Mouse (Mus musculus) heart, embryonic 16.5 days (tissue): ENCODE measurements around the gene Ppp4r1. TPM values are rescaled to one million over a fixed set of nuclear protein-coding genes. Genes with fewer than 3 reads are reported as not detected.
A peak's percentile ranks its signal among the peaks of the same experiment; 100 is the strongest.

Experiments
- ATAC-seq: fragments of 200-750 bp; cut with Nextera tagmentation; replicated peaks from 2 replicates; pipeline ENCODE4 v1.8.0; 2017; ENCODE audit warnings: moderate number of reproducible peaks; ENCODE audit not compliant: insufficient read depth, low FRiP score; ENCODE audit errors: extremely low read depth
- H3K27ac ChIP-seq: fragments of 300-500 bp; sonication (generic); 2 replicates; pipeline ENCODE4 v1.5.1; 2014; ENCODE audit warnings: mild to moderate bottlenecking, low read length, control low read depth, moderate library complexity
- H3K27me3 ChIP-seq: fragments of 300-500 bp; sonication (generic); 2 replicates; pipeline ENCODE4 v1.6.1; 2014; ENCODE audit warnings: low read length, mixed read lengths; ENCODE audit not compliant: control insufficient read depth, insufficient read depth
- H3K36me3 ChIP-seq: fragments of 300-500 bp; sonication (generic); 2 replicates; pipeline ENCODE4 v1.6.1; 2014; ENCODE audit not compliant: control insufficient read depth, insufficient read depth
- H3K4me1 ChIP-seq: fragments of 300-500 bp; sonication (generic); 2 replicates; pipeline ENCODE4 v1.6.1; 2014; ENCODE audit warnings: low read length, mixed read lengths; ENCODE audit not compliant: control insufficient read depth, insufficient read depth
- H3K4me2 ChIP-seq: fragments of 300-500 bp; sonication (generic); 2 replicates; pipeline ENCODE4 v1.6.1; 2014; ENCODE audit warnings: low read depth, mild to moderate bottlenecking, control low read depth, low read length
- H3K4me3 ChIP-seq: fragments of 300-500 bp; sonication (generic); 2 replicates; pipeline ENCODE4 v1.5.1; 2014; ENCODE audit warnings: mild to moderate bottlenecking, control low read depth, low read length
- H3K9ac ChIP-seq: fragments of 300-500 bp; sonication (generic); 2 replicates; pipeline ENCODE4 v1.6.1; 2014; ENCODE audit warnings: low read length, control low read depth
- H3K9me3 ChIP-seq: fragments of 300-500 bp; sonication (generic); replicated peaks from 2 replicates; pipeline ENCODE4 v1.6.1; 2016; ENCODE audit warnings: low read length; ENCODE audit not compliant: control insufficient read depth
- WGBS: fragments of 180-500 bp; shearing (Covaris S2); extraction: QIAGEN DNeasy Blood & Tissue Kit; methylation state at CpG from one replicate; pipeline ENCODE4 v1.1.7; 2014; 5-methylcytosine and 5-hydroxymethylcytosine counted together
- polyA plus RNA-seq: library from polyadenylated mRNA; unstranded; fragments of >200 nt; fragmentation: Nextera tagmentation; extraction: Ambion mirVana; gene quantifications from 2 replicates; pipeline ENCODE4 v1.2.1, GENCODE M21; 2015

The Ppp4r1 gene
- polyA plus RNA-seq, 1 experiment from 2014 or later = 27.3 TPM

DNA sequence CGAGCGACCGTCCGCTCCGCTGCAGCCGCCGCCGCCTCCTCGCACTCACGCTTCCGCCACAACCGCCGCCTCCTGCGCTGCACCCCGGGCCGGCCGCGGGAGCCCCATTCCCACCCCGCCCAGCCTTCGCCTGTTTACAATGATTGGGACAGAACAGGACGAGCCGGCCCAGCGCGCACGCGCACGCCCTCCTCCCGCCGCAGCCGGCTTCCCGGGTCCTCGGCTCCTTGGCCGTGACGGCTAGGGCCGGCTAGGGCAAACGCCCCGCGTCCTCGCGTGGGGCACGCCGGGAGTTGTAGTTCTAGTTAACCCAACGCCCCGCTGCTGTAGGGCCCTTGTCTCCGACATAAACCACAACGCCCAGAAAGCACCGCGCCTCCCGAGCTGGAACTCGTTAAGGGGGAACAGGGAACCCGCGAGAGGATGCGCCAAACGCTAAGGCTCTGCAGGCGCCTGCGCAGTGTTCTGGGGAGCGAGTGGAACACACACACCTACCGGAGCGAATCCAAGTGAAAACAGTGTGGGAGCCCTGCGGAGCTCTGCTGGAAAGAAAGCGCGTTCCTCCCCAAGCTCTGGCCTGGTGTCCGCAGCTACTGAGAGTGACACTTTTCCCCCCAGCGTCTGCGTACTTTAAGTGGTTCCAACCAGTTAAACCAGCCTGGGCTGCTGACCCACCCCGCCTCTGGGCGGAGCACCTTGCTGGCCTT is 102.5 kb downstream of the Ppp4r1 start:
- Histone ChIP-seq H3K9me3 (no peaks in the 10 kb centered on the region), H3K36me3 (no peaks in the 10 kb centered on the region), H3K27ac (peak overlapping the region; percentile 94), H3K27me3 (no peaks in the 10 kb centered on the region), H3K9ac (peak overlapping the region; percentile 92), H3K4me2 (peak overlapping the region; percentile 80), H3K4me1 (peaks cover 21% of the 10 kb centered on the region), H3K4me3 (peak overlapping the region; percentile 96)
- under 1% methylated on average over 66 of the region's 67 CpGs for WGBS
- ATAC-seq = peak; percentile 98

DNA sequence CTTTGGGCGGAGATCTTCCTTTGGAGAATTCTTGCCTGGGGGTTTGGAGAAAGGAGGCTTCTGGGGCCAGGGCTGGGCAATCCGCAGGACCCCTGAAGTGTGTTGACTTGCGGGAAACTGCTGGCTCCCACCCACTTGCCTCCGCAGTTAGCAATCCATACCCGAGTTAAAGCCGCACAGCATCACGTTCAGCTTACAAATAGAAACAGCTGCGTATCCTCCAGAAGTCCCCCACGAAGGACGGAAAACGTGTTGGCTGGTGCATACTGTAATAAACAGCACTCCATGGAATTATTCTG is 103.0 kb downstream of the Ppp4r1 start:
- Histone ChIP-seq H3K36me3 (no peaks in the 10 kb centered on the region), H3K27ac (peak overlapping the region; percentile 94), H3K27me3 (no peaks in the 10 kb centered on the region), H3K9ac (peak overlapping the region; percentile 74), H3K4me3 (peak overlapping the region; percentile 96), H3K9me3 (no peaks in the 10 kb centered on the region), H3K4me1 (peaks cover 21% of the 10 kb centered on the region), H3K4me2 (peak overlapping the region; percentile 80)
- 0% methylated on average over 11 of the region's 11 CpGs for WGBS
- no peak for ATAC-seq

DNA sequence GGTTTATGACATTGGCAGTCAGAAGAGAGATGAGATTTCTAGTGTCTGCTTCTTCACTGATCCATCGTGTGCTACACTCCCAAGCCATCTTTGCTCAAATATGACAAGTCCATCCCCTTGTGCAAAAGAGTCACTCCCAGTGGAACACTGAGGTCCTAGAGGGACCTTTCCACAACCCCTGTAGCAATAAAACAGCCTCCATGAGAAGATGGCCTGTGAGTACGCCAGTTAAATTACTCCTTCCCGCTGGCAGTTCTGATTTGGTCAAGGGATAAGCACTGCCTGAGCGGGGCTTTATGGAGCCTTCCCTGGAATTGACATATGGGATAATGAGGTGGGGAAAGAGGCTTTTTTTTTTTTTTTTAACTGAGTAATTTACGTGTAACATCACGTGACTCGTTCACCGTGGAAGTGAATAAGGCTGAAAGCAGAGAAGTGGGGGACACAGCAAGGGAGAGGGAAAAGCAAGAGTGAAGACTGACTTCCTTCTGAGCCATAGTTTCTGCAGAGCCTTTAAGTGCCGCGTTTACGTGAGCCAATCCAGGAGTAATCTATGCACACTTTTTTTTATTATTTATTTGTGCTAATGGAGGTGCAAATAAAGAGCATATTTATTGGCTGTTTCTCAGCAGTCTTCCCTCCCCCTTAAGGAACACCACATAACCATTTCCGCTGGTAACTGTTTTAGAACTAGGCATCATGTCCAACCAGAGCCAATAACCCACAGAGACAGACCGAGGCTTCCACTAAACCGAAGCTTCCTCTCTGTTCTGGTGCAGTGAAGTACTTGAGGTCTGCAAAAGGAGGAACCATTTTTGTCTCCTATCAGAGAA is 103.5 kb downstream of the Ppp4r1 start, which contains the start of gene Ralbp1:
Gene Ralbp1 (minus strand): TSS at position 102 of the 833 bp plus-strand sequence.
- Histone ChIP-seq H3K27ac (peak within 1 kb of the TSS; percentile 94), H3K27me3 (no peaks in the 10 kb centered on the region), H3K9me3 (no peaks in the 10 kb centered on the region), H3K4me1 (peaks cover 21% of the 10 kb centered on the region), H3K4me3 (peak within 1 kb of the TSS; percentile 96), H3K9ac (peak within 1 kb of the TSS; percentile 92), H3K36me3 (no peaks in the 10 kb centered on the region), H3K4me2 (peak within 1 kb of the TSS; percentile 80)
- WGBS = 7% methylated on average over 14 of the region's 14 CpGs
- ATAC-seq = no peak

DNA sequence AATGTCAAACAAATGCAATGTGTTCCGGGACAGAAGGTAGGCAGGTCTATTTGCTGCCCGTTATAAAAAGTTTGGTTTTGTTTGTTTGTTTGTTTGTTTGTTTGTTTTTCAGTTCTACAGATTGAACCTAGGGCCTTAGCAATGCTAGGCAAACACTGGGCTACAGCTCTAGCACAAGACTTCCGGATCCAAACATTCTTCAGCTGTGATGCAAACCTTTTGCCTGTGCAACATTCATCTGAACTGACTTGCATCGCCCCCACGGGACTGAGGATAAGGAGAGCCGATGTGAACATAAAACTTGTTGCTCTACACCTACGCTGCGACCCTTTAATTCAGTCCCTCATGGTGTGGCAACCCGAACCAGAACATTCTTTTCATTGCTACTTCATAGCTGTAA is 104.2 kb downstream of the Ppp4r1 start:
- Histone ChIP-seq H3K9ac (peak overlapping the region; percentile 74), H3K9me3 (no peaks in the 10 kb centered on the region), H3K4me3 (peak overlapping the region; percentile 96), H3K27ac (peak overlapping the region; percentile 94), H3K4me2 (peak overlapping the region; percentile 80), H3K36me3 (no peaks in the 10 kb centered on the region), H3K4me1 (peaks cover 21% of the 10 kb centered on the region), H3K27me3 (no peaks in the 10 kb centered on the region)
- WGBS = 52% methylated on average over 9 of the region's 9 CpGs
- ATAC-seq = no peak

GRCm38 (mm10) chr17:65889476-65889875 is 107.1 kb downstream of the Ppp4r1 start:
- Histone ChIP-seq H3K27me3 (no peaks in the 10 kb centered on the region), H3K4me2 (no peak overlapping the region), H3K36me3 (no peaks in the 10 kb centered on the region), H3K4me3 (no peak overlapping the region), H3K9me3 (no peaks in the 10 kb centered on the region), H3K27ac (no peak overlapping the region), H3K4me1 (peaks cover 10% of the 10 kb centered on the region), H3K9ac (no peak overlapping the region)
- ATAC-seq = no peak
- 78% methylated on average over 5 of the region's 5 CpGs for WGBS

Other genes with a start within 250 kb of the Ppp4r1 start
- gene Tmem232, start 241.8 kb upstream of the Ppp4r1 start, polyA plus RNA-seq = 0.13 and 0.36 TPM in 2 replicates
- gene Vapa, start 169.0 kb upstream of the Ppp4r1 start, polyA plus RNA-seq = 153 and 163 TPM in 2 replicates
- not detected in 2 replicates for gene Txndc2, start 140.4 kb upstream of the Ppp4r1 start, polyA plus RNA-seq
- 28.3 and 29.6 TPM in 2 replicates for gene Rab31, start 9.8 kb upstream of the Ppp4r1 start, polyA plus RNA-seq
- gene Ralbp1, start 103.2 kb downstream of the Ppp4r1 start, polyA plus RNA-seq = 53.7 and 54.8 TPM in 2 replicates
- 101 and 105 TPM in 2 replicates for gene Twsg1, start 168.7 kb downstream of the Ppp4r1 start, polyA plus RNA-seq